Mouse (Mus musculus) limb, embryonic 12.5 days (tissue): Measurements from ENCODE around the gene Robo1. TPM values are rescaled to one million over a fixed set of nuclear protein-coding genes. Genes with fewer than 3 reads are reported as not detected.

Experiments
- ATAC-seq: fragments of 200-750 bp; cut with Nextera tagmentation; 2 replicates; pipeline ENCODE4 v1.8.0; 2017; ENCODE audit warnings: low read depth, moderate TSS enrichment; ENCODE audit not compliant: insufficient number of reproducible peaks, insufficient read depth, low FRiP score, low TSS enrichment
- H3K27ac ChIP-seq: fragments of 300-500 bp; sonication (generic); 2 replicates; pipeline ENCODE4 v1.5.1; 2016; ENCODE audit warnings: mild to moderate bottlenecking, moderate library complexity
- H3K27me3 ChIP-seq: fragments of 300-500 bp; sonication (generic); 2 replicates; pipeline ENCODE4 v1.6.1; 2016; ENCODE audit warnings: mild to moderate bottlenecking, moderate library complexity
- H3K36me3 ChIP-seq: fragments of 300-500 bp; sonication (generic); 2 replicates; pipeline ENCODE4 v1.6.1; 2016; ENCODE audit warnings: mild to moderate bottlenecking, moderate library complexity
- H3K4me1 ChIP-seq: fragments of 300-500 bp; sonication (generic); replicated peaks from 2 replicates; pipeline ENCODE4 v1.6.1; 2016
- H3K4me2 ChIP-seq: fragments of 300-500 bp; sonication (generic); 2 replicates; pipeline ENCODE4 v1.6.1; 2016; ENCODE audit warnings: mild to moderate bottlenecking, moderate library complexity
- H3K4me3 ChIP-seq: fragments of 300-500 bp; sonication (generic); replicated peaks from 2 replicates; pipeline ENCODE4 v1.5.1; 2016; ENCODE audit warnings: mild to moderate bottlenecking
- H3K9ac ChIP-seq: fragments of 300-500 bp; sonication (generic); replicated peaks from 2 replicates; pipeline ENCODE4 v1.6.1; 2016; ENCODE audit warnings: mild to moderate bottlenecking, moderate library complexity
- H3K9me3 ChIP-seq: fragments of 300-500 bp; sonication (generic); 2 replicates; pipeline ENCODE4 v1.6.1; 2016; ENCODE audit warnings: mild to moderate bottlenecking, moderate library complexity
- WGBS: fragments of 180-500 bp; shearing (Covaris S2); methylation state at CpG from one replicate; pipeline ENCODE4 v1.1.7; 2016; 5-methylcytosine and 5-hydroxymethylcytosine counted together
- polyA plus RNA-seq: library from polyadenylated mRNA; unstranded; fragments of >200 nt; fragmentation: Nextera tagmentation; extraction: Ambion mirVana; gene quantifications from 2 replicates; pipeline ENCODE4 v1.2.1, GENCODE M21; 2016

Gene Robo1
- polyA plus RNA-seq, 1 experiment from 2014 or later: 61.6 TPM

DNA sequence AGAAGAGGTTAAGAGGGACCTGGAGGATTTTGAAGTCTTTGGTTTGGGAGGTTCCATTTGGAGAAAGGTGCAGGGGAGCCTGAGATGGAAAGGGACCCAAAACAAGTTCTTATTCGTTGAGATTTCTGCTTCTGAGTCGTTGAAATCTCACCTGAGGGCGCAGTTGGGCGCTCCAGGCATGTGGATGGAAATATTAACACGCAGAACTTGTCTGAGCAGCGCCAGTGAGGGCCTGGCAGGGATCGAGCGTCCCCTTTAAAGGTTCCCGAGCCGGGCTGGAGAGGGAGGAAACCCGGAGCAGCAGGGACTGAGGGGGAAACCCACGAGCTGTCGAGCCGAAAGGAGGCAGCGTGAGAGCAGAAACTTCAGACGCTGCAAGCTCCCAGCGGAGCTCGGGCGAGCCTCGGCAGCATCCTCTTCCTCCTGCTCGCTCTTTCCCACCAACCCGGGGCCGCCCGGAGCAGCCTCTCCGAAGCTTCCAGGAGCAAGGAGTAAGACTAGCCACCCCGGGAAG lies 354.8 kb downstream of the Robo1 start:
- peaks cover 5% of the 10 kb centered on the region; the same call in 1 of the 2 replicates for H3K27me3 ChIP-seq
- H3K36me3 ChIP-seq: 0 out of 2 replicates have a peak, but pooled peaks cover 2% of the 10 kb centered on the region
- no peaks in the 10 kb centered on the region for H3K9me3 ChIP-seq
- peaks cover 27% of the 10 kb centered on the region for H3K4me1 ChIP-seq
- WGBS: 0% methylated on average over 26 of the region's 26 CpGs
- peak overlapping the region; percentile 71 for H3K4me2 ChIP-seq
- peak; percentile 93 for ATAC-seq
- H3K9ac ChIP-seq: peak overlapping the region; percentile 94
- H3K4me3 ChIP-seq: peak overlapping the region; percentile 82
- H3K27ac ChIP-seq: peak overlapping the region; percentile 98

DNA sequence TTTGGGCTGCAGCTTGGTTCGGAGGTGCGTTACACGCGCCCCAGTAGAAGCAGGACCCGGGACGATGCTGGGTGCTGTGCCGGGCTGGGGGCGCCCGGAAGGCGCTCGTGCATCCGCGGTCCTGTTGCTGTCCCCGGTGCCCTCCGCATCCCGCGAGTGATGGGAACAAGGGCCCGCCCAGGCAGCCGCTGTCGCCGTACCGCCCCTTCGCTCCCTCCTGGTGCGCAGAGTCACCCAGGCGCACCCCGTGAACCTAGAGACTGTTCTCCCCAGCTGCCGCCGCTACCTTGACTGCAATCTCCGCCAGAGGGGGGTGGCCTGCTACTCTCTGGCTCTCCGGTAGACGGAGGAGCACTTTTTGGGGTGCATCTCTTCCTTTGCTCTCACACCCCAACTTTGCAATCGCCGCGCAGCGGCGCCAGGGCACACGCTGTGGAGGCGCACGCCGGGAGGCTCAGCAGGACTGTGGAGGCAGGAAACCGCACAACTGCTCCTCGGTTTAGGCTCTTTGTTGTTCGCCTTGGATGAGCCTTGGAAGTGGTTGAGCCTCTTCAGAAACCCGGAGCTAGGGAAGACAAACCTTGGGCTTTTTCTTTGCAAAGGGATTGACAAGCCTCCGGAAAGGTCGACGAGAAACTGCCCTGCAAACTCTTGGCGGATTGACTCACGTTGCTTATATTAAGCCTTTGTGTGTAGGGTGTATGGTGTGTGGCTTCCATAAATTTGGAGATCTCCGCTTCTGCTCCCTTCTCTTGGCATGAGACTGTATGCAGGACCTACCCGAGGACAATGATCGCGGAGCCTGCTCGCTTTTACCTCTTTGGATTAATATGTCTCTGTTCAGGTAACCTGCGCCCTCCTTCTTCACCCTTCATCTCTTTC lies 355.5 kb downstream of the Robo1 start:
- peak; percentile 78 for ATAC-seq
- Histone ChIP-seq H3K4me3 (peak overlapping the region; percentile 82), H3K9me3 (no peaks in the 10 kb centered on the region), H3K4me2 (peak overlapping the region; percentile 71), H3K36me3 (0 out of 2 replicates have a peak, but pooled peaks cover 2% of the 10 kb centered on the region), H3K4me1 (peaks cover 33% of the 10 kb centered on the region), H3K27me3 (peaks cover 5% of the 10 kb centered on the region; the same call in 1 of the 2 replicates), H3K27ac (peak overlapping the region; percentile 98), H3K9ac (peak overlapping the region; percentile 94)
- under 1% methylated on average over 55 of the region's 55 CpGs for WGBS

- WGBS: 0% methylated on average over 12 of the region's 12 CpGs
- H3K27me3 ChIP-seq: peaks cover 5% of the 10 kb centered on the region; the same call in 1 of the 2 replicates
- ATAC-seq: no peak
- H3K4me2 ChIP-seq: peak overlapping the region; percentile 71
- no peaks in the 10 kb centered on the region for H3K9me3 ChIP-seq
- H3K9ac ChIP-seq: peak overlapping the region; percentile 94
- peaks cover 33% of the 10 kb centered on the region for H3K4me1 ChIP-seq
- H3K36me3 ChIP-seq: 0 out of 2 replicates have a peak, but pooled peaks cover 2% of the 10 kb centered on the region
- H3K4me3 ChIP-seq: peak overlapping the region; percentile 82
- peak overlapping the region; percentile 98 for H3K27ac ChIP-seq
Observed at GRCm38 (mm10) chr16:72664233-72664613, 356.1 kb downstream of the Robo1 start.

DNA sequence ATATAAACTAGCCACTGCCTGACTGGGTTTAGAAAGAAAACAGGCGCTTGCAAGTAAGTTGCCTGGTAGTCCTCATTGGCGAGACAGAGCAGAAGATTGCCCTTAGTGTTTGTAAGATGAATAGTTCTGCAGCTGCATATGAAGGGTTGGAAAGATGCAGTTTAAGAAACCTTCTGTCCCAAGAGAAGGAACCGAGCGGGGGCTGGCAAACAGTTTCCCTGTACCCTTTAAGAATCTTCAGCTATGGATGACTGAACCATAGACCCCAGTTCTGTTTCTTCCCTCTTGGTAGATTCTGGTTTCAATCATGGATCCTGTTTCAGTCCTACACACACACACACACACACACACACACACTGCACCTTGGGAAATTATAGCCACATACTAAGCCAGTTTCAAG lies 356.7 kb downstream of the Robo1 start:
- Histone ChIP-seq H3K36me3 (0 out of 2 replicates have a peak, but pooled peaks cover 2% of the 10 kb centered on the region), H3K4me1 (peaks cover 37% of the 10 kb centered on the region), H3K27me3 (peaks cover 5% of the 10 kb centered on the region; the same call in 1 of the 2 replicates), H3K4me3 (peak overlapping the region; percentile 82), H3K4me2 (peak overlapping the region; percentile 71), H3K27ac (peak overlapping the region; percentile 98), H3K9ac (peak overlapping the region; percentile 94), H3K9me3 (no peaks in the 10 kb centered on the region)
- ATAC-seq: no peak
- WGBS: 10% methylated on average over 4 of the region's 4 CpGs

GRCm38 (mm10) chr16:72665454-72665853 lies 357.3 kb downstream of the Robo1 start:
- peak overlapping the region; percentile 47 for H3K9ac ChIP-seq
- no peaks in the 10 kb centered on the region for H3K9me3 ChIP-seq
- no peaks in the 10 kb centered on the region for H3K27me3 ChIP-seq
- no peak for ATAC-seq
- H3K4me1 ChIP-seq: peaks cover 44% of the 10 kb centered on the region
- H3K4me2 ChIP-seq: peak overlapping the region; percentile 71
- 46% methylated on average over 5 of the region's 5 CpGs for WGBS
- peak overlapping the region; percentile 82 for H3K4me3 ChIP-seq
- no peak overlapping the region for H3K27ac ChIP-seq
- 0 out of 2 replicates have a peak, but pooled peaks cover 2% of the 10 kb centered on the region for H3K36me3 ChIP-seq

DNA sequence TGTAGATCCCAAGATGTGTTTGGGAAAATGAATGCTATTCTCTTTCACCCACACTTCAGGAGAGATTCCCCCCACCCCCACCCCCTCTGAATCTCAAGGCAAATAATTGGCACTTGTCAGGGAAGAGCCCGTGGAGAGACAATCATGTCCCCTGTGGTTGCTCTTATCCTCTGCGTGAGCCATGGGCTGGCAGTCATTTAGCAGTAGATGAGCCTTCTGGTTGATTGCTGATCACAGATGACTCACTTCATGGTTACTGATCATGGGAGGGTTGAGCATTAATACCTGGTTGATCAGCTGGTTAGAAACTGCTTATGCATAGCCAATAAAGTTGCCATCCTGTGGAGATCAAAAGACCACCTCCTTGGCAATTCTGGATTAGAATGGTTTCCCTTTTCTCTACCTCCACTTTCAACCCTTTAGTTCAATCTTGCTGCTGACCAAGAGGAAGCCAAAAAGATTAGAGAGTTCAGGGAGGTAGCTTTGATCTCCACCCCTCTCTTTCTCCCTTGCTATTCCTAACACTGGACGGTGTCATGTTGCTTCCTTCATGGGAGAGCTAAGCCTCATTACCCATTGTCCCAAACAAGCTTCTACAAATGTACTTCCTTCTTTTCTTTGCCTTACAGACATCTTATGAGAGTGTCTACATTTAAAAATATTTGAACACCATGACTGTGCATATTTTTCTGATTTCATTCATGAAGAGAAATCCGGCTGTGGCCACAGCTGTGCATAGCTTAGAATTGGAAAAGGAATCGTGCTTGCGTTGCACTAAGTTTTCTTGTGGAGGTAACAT lies 362.3 kb downstream of the Robo1 start:
- no peak overlapping the region for H3K27ac ChIP-seq
- WGBS: 46% methylated on average over 6 of the region's 6 CpGs
- H3K4me2 ChIP-seq: no peak overlapping the region
- no peak overlapping the region for H3K9ac ChIP-seq
- peaks cover 39% of the 10 kb centered on the region for H3K4me1 ChIP-seq
- H3K27me3 ChIP-seq: no peaks in the 10 kb centered on the region
- no peaks in the 10 kb centered on the region for H3K9me3 ChIP-seq
- H3K36me3 ChIP-seq: peaks cover 7% of the 10 kb centered on the region; the same call in 1 of the 2 replicates
- no peak for ATAC-seq
- no peak overlapping the region for H3K4me3 ChIP-seq

DNA sequence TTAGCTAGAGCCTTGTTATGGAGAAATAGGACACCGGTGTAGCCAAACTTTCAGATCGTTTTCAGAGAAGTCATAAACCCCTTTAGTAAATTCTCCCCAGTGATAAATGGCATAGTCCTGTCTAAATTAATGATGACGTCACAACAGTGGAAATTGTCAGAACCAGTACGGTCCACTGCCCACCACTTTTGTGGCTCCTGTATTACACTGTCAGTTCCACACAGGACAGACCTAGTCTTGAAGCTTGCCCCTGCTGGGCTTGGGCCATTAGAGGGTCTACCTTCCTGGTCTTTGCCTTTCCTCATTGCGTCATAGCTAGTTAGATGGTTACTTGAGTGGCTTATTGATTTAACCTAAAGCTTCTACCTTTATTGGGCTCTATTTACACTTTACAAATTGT lies 369.1 kb downstream of the Robo1 start:
- H3K4me2 ChIP-seq: no peak overlapping the region
- H3K36me3 ChIP-seq: peaks cover 4% of the 10 kb centered on the region; the same call in 1 of the 2 replicates
- no peak overlapping the region for H3K9ac ChIP-seq
- 51% methylated on average over 5 of the region's 5 CpGs for WGBS
- no peaks in the 10 kb centered on the region for H3K9me3 ChIP-seq
- H3K4me3 ChIP-seq: no peak overlapping the region
- peaks cover 15% of the 10 kb centered on the region; the same call in 1 of the 2 replicates for H3K4me1 ChIP-seq
- no peak overlapping the region for H3K27ac ChIP-seq
- no peak for ATAC-seq
- H3K27me3 ChIP-seq: no peaks in the 10 kb centered on the region

DNA sequence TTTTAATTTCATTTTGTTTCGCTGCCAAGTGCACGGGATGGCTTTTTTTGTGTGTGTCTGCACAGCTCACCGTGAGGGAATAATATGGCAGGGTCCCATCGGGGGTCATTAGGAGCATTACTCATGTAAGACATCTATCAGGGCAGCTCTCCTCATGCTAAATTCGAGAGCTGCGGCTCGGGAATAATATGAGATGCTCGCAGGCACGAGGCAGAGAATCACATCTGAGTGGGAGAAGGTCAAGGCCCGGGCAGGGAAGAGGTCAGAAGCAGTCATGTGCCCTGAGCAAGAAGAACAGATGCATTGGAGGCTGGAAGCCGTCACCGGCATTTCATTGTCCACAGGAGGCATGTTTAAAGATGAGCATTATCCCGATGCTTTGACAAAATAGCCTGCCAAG lies 370.3 kb downstream of the Robo1 start:
- H3K4me1 ChIP-seq: peaks cover 18% of the 10 kb centered on the region; the same call in 1 of the 2 replicates
- H3K27ac ChIP-seq: no peak overlapping the region
- H3K9ac ChIP-seq: no peak overlapping the region
- H3K4me2 ChIP-seq: no peak overlapping the region
- H3K9me3 ChIP-seq: no peaks in the 10 kb centered on the region
- peaks cover 4% of the 10 kb centered on the region; the same call in 1 of the 2 replicates for H3K36me3 ChIP-seq
- H3K4me3 ChIP-seq: no peak overlapping the region
- no peak for ATAC-seq
- WGBS: 49% methylated on average over 13 of the region's 13 CpGs
- no peaks in the 10 kb centered on the region for H3K27me3 ChIP-seq

- Histone ChIP-seq H3K27ac (no peak overlapping the region), H3K4me3 (no peak overlapping the region), H3K36me3 (peaks cover 4% of the 10 kb centered on the region; the same call in 1 of the 2 replicates), H3K4me2 (no peak overlapping the region), H3K9ac (no peak overlapping the region), H3K9me3 (no peaks in the 10 kb centered on the region), H3K27me3 (no peaks in the 10 kb centered on the region), H3K4me1 (peaks cover 23% of the 10 kb centered on the region; the same call in 1 of the 2 replicates)
- 81% methylated on average over 11 of the region's 11 CpGs for WGBS
- no peak for ATAC-seq
Observed at GRCm38 (mm10) chr16:72678947-72679558, 370.9 kb downstream of the Robo1 start.

DNA sequence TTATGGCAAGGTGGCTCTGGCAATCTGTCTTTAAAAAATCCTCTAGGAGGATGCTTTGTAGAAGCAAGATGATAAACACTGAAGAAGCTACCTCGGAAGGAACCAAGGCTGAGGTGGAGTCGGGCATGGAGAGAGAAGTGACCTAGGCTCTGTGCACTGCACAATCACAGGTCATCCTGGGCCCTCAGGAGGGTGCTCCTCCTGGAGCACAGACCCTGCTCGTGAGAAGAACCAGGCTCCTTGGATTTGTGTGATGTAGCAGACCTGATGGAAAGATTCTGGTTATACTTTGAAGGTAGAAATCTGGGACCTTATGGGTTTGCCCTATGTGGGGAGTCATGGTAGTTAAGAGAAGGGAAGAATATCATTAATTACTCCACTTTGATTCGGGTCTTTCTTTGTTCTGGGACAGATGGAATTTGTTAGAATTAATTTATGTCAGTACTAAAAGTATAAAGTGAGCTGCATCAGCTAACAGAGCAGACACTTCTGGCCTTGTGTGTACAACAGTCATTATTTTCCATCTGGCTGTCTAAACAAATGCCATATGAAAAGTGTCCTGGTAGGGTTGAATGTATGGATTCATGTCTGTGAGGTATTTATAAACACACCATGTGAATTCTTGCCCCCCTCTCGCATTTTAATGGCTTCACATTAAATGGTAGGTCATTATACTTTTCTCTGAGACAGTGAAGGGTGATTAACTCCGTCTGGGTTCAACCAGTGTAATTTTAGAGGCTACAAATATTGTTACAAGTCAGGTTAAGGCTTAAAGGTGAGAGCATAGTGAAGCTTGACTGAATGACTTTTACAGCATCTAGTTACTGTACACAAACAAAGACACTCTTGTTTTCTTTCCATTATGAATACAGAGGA lies 377.7 kb downstream of the Robo1 start:
- peak overlapping the region; percentile 34; the same call in 1 of the 2 replicates for H3K4me2 ChIP-seq
- peak overlapping the region; percentile 87 for H3K27ac ChIP-seq
- peaks cover 41% of the 10 kb centered on the region for H3K4me1 ChIP-seq
- no peaks in the 10 kb centered on the region for H3K9me3 ChIP-seq
- no peaks in the 10 kb centered on the region for H3K36me3 ChIP-seq
- H3K9ac ChIP-seq: no peak overlapping the region
- no peaks in the 10 kb centered on the region for H3K27me3 ChIP-seq
- H3K4me3 ChIP-seq: no peak overlapping the region
- ATAC-seq: peak; percentile 82
- 24% methylated on average over 6 of the region's 6 CpGs for WGBS
